Mouse (Mus musculus) 3134 (cell line): Measurements from ENCODE around the gene Ppp4r1.

Experiments used
- DNase-seq: peaks from one replicate; pipeline ENCODE4 v3.0.0-alpha.2; 2011; ENCODE audit warnings: low spot score; ENCODE audit not compliant: insufficient read length; ENCODE audit errors: extremely low read depth

Gene Ppp4r1

GRCm38 (mm10) chr17:65886571-65886970, 104.2 kb downstream of the Ppp4r1 start:
- DNase-seq, result no peak

- DNase-seq, result no peak
Observed at GRCm38 (mm10) chr17:65889476-65889875, 107.1 kb downstream of the Ppp4r1 start.
